Mouse (Mus musculus): ENCODE results near the gene Cadm1.

Cadm1 gene

DNA sequence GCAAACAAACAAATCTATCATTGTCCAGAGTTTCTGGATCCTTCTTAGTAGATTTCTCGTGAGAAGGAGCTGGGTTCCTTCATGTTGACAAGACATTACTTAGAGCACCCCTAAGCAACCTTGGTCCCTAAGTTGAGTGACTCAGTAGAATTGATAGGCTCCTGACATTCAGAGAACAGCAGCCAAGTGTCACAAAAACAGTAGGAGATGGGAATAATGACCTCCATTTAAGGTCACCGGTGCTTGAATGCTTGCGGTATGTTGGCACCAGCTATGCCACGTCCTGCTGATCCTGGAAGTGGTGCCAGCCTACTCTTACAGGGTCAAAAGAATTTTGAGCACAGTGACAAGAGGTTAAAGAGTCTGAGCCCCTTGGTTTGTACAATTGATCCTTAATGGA lies 139.2 kb downstream of the Cadm1 start:
- peak in 1 of 2 experiments; percentile 13 for DNase-seq (ENCODE audit: low spot score in 2 of 2)

DNA sequence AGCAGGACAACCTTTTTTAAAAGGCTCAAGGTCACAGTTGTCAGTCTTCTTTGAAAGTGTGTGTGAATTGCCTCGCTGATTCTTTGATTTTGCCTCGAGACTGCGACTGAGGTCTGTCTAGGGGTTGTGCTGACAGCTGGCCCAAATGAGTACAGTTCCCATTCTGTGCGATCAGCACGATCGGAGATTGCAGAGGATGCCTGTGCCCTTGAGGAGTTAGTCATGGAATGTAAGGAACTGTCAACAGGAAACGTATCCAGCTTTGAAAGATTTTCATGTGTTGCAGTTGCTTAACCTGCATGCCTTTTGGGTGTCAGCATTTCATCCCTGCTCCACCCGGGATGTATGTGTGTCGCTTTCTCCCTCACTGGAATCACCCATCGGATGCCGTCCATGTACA lies 141.6 kb downstream of the Cadm1 start:
- no peak for DNase-seq (ENCODE audit: low spot score in 2 of 2)

DNA sequence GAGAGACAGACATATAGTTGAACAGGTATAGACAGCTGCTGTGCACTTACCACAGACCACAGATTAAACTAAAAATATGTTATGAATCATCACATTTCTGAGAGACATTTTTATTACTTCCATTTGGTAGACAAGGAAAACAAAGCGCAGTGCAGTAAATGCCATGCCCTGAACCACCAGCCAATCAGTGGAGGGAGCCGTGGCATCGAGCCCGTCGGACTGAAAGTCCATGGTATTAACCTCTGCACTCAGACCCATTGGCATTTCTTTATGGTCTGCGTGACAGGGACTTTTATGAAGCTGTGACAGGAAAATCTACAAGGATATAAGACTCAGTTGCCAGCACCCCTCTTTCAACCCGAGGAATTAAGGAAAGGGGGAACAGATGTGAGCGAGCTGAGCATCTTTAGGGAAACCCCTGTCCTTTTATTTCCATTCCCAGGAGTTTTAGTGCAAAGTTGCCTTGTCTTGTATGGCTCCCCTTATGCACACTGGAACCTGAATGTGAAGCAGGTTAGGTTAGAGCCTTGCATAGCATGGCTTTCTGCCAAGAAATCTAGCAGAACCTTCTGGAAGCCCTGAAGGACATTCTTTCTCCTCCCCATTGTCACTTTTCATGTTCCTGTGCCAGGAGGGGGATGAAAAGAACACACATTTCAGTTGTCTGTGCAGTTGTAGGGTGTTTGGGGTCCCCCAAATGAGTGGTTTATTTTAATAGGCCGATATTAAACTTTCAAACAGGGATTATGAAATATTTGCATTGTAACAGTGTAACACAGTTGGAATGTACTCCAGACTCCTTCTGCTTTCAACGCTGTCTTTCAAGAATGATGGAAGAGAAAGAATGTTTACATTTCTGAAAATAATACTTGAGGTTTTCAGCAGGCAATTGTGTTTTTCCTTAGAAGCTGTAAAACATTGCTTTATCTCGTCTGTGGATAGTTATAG lies 145.1 kb downstream of the Cadm1 start:
- no peak for DNase-seq (ENCODE audit: low spot score in 2 of 2)

DNA sequence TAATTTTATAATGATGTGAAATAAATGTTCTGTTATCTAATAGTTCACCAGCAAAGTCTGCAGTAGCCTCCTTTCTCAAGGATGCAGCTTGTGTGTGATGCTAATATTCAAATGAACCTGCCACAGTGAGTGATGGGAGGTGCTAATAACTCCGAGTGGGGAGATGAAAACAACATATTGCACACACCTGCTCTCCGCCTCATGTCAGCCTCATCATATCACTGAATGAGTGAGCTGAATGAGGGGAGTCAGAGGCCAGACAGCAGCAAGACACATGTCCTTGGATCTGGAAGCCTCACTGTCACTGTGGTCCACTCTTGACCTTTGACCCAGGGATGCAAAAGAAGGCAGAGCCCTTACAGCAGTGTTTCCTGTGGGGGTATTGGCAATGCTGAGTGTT lies 156.9 kb downstream of the Cadm1 start:
- no peak for DNase-seq (ENCODE audit: low spot score in 2 of 2)

DNA sequence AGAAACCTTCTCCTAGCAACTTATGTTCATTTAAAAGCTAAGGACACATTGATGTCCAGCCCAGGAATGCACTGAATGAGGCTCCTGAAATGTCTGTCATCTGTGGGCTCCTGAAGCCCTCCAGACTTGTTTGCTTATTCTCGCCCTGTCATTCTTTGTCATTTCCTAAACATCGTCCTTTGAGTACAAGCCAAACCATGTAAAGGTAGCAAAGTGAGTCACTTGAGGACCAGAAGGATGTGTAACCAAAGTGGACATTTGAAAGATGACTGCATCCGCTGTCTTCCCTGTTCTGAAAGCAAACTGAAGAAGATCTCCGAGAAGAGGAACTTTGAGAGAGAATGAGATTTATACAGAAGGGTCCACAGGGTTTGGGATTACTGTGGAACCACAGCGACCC lies 157.6 kb downstream of the Cadm1 start:
- DNase-seq (ENCODE audit: low spot score in 2 of 2) = no peak

DNA sequence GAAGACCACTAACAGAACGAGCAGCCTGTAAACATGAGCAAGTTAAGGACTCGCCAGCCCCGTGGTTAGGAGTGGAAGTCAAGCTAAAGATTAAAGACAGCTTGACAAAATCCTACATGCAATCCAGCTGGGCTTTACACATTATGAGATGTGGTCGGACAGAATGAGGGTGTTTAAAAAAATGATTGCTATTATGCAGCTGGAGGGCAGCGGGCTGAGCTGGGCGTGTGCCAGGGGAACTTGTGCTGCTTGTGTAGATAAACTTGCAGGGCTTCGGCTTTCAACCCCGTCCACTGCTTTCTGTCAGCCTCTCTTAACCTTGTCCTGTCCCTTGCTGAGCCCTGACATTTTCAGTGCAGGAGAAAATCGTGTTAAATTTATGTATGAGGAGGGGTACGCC lies 158.3 kb downstream of the Cadm1 start:
- DNase-seq (ENCODE audit: low spot score in 2 of 2) = peak in 1 of 2 experiments; percentile 50

DNA sequence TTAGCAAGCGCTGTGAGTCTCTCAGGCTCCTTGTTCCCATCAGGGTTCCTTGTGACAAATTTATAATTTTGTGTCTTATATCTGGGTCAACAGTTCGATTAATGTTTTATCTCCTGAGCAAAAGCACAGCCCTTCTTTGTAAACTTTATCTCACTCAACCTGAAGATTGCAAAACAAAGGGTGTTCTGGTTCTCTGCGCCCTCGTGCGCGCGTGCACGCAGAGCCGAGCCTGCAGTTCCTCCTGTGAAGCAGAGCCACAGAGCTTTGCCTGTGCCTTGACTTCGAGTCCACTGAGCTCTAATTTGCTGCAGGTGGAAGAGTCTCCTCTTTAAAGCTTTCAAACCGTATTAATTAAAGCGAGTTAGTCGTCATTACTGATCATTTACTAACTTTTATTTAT lies 162.9 kb downstream of the Cadm1 start:
- no peak for DNase-seq (ENCODE audit: low spot score in 2 of 2)

DNA sequence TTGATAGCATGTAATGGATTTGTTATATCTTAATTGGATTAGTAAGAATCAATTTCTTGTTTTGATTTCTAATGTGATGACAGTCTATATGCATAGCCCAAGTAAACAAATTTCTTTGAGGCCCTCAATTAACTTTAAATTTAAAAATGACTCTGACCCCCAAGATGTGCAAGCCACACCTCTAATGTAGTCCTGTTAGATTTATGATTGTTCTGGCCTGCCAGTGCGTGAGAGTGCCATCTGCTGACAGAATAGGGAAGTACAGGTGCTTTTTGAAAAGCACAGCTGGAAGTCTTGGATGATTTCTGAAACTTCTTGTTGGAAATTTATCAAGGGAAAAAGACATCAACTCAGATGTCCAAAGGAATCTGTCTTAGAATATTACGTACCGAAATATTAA lies 169.1 kb downstream of the Cadm1 start:
- DNase-seq (ENCODE audit: low spot score in 2 of 2) = peak; percentile 60 to 76

DNA sequence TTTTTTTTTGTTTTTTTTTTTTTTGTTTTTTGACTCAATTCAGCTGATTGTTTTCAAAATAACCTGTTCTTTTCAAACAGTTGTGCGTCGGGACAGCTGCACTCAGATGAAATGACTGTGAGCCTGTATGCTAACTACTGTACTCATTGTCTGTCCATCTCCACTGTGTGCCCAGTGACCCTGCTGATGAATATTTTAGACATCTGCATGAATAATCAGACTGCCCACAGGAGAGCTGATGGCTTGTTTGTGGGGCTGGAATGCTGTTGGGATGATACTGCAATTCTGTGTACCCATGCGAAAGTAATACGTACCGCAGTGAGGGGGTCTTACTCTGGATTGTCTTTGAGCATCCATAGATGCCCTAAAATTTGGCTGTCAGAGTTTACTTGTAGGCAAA lies 170.0 kb downstream of the Cadm1 start:
- no peak for DNase-seq (ENCODE audit: low spot score in 2 of 2)

DNA sequence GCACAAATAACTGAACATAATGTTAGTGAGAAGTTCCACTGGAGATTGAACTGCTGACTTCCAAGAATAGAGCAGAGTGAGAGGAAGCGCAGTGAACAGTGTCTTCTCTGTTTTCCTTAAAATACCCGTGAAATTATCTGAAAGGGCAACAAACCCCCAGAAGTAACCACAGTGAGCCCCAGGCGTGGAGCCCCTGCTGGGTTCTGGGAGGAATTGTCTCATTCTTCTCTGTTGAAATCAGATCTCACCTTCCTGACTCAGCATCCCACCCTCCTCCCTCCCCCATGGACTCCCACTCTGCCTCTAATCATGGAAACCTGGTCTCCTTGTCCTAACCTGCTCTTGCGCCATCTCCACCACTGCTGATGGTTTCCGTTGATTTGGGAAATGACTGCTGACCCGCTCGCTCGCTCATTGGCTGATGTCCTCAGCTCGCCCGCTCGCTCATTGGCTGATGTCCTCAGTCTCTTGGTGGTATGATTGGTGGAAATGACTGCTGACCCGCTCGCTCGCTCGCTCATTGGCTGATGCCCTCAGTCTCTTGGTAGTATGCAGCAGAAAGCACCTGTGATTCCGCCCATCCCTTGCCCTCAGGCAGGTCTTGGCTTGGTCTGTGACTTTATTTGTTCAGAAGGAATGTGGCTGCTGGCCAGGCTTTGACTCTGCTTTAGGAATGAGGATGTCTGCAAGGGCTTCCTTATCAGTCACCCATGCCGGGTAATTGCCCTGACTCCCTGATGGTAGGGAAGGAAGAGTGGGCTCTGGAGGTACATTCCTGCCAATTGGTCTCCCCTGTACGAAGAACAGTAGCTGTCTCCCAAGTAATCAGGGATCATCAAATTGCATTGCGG lies 173.3 kb downstream of the Cadm1 start:
- DNase-seq (ENCODE audit: low spot score in 2 of 2) = no peak

DNA sequence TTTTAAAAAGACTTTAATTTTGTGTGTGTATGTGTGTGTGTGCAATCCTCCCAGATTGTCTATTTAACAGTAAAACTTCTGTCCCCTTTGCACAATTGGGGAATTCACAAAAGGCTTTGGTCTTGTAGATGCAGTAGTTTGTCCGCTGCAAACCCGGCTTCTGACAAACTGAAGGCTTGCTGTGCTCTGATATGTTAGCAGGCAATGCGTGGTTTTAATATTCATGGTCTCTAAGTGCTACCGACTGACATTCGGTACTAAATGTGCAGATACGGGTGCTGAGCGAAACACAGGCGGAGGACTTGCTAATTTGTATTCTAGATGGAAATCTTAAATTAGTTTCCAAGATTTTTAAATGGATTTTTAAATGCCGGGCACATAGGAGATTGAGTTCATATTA lies 176.4 kb downstream of the Cadm1 start:
- no peak for DNase-seq (ENCODE audit: low spot score in 2 of 2)

DNA sequence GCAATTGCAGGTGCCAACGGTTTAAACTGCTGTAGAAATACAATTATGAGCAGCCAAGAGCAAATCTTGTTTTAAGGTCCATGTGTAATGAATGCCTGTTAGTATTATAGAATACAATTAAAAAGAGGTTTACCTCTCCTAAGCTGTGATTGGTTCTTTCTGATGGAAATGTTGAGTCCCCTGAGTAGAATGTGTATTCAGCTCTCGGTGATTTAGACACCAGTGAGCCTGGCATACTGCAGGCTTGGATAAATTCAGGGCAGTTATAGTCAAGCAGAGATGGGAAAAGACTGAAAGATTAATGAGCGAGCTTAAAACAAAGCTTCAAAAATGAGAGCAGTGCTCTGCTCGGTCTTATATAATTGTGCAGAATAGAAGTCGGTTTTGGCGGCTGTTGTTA lies 177.4 kb downstream of the Cadm1 start:
- no peak for DNase-seq (ENCODE audit: low spot score in 2 of 2)

DNA sequence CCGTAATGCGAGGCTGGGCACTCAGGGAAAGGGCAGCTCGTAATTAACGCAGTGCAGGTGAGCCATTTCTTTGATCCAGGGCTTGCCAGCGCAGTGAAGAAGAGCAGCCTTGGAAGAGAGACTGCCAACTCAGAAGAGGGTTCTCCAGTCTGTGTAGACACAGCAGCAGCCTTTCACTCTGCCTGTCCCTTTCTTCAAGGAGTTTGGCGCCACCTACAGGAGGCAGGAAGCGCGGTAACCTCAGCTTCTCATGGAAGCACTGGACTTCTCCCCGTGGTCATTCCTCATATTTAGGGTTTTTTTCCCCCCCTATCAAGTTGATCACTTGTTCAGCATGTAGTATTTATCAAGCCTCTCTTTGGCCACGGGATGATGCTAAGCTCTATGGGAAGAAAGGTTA lies 178.3 kb downstream of the Cadm1 start:
- DNase-seq (ENCODE audit: low spot score in 2 of 2) = peak; percentile 88 to 89

DNA sequence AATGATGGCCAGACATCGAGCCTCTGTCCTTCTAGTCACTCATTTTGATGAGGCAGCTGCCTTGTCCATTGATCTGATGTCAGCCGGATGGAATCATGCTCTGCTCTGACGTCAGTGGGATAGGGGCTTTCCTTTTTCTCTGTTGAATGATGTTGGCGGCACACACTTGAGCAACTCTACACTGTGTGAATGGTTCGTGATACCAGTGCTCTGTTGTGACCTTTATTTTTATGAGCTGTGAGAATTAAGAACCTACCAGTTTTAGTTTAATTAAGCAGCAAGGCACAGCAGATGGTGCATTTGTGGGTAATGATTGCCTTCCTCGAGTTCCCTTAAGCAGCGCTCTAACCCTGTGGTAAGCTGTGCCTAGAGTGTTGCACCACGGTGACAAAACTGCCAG lies 181.0 kb downstream of the Cadm1 start:
- no peak for DNase-seq (ENCODE audit: low spot score in 2 of 2)

DNA sequence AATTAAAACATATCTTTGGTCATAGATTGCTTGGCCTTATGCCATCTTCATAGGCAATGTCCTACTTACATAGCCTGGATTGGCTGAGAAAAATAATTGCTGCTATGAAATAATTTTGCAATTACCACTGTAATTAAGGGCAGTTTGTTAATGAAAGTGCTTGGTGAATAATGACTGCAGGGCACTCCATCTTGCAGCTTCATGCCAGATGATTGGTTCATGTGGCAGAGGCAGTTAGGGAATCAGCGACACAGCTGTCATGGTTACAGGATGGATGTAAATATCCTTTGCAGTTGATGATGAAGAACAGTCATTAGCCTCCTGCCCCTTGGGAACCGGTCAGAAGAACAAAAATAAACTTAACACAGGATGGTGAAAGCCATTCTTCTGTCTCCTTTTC lies 184.6 kb downstream of the Cadm1 start:
- DNase-seq (ENCODE audit: low spot score in 2 of 2) = no peak

DNA sequence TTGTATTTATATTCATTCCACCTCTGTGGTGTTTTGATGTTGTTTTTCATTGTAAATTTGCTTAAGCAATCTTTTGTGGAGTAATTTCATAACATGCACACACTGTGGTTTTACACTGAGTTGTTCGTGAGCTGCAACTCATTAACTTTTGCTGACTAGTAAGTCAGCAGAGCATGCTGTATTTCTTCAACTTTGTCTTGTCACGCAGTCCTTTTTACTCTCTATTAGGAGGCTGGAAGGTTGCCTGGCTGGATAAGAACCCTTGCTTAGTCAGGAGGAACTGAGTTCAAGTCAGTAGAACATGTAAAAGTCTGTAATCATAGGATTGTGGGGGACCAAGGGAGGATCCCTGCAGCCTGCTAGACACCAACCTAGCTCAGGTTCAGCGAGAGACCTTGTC lies 185.4 kb downstream of the Cadm1 start:
- no peak for DNase-seq (ENCODE audit: low spot score in 2 of 2)

DNA sequence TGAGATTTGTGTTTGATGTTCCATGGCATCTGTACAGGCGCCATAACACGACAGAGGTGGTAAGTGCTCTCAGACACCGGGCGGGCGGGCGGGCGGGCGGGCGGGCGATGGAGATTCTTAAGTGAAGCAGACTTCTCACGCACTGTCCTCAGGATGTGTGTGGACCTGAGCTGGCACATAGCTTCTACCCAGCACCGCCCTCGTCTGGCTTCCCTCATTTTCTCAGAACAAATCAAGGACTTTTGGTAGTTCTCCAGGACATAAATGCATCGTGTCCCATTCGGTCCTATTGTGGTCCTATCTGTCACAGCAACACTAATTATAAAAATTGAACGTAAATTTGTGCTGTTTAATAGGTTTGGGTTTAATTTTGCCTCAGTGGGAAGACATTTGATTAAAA lies 186.9 kb downstream of the Cadm1 start:
- no peak for DNase-seq (ENCODE audit: low spot score in 2 of 2)

DNA sequence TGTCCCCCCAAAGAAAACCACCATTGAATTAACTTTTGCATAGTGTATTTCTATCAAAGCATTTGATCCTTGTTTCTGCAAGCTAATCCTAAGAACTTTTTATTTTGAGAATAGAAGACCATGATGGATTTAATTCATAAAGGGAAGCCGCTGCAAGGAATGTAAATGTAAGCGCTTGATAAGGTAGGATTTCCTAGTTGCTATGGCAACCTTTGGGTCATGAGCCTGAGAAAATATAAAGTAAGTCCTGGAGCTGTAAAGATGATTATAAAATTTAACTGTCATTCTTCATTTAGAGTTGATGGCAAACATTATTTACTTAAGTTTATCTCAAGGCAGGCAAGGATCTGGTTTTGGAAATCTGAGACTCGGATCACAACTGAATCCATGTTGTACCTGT lies 197.6 kb downstream of the Cadm1 start:
- no peak for DNase-seq (ENCODE audit: low spot score in 2 of 2)

DNA sequence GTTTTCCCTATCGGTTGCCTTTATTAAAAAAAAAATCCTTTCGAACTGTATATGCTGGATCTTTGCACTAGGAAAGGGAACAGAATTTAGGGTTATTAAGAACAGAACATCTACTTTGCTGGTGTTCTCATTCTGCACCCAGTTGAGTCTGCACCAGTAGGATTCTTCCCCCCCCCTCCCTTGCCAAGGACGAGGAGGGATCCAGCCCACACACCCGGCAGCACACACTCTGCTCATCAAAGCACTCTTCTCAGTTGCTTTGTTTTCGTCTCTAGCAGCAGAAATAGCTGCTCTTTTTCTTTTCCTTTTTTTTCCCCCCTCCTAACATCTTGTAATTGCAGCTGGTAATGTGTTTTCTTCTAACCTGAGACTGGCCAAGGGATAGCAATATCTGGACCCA lies 198.9 kb downstream of the Cadm1 start:
- DNase-seq (ENCODE audit: low spot score in 2 of 2) = peak; percentile 62 to 66

DNA sequence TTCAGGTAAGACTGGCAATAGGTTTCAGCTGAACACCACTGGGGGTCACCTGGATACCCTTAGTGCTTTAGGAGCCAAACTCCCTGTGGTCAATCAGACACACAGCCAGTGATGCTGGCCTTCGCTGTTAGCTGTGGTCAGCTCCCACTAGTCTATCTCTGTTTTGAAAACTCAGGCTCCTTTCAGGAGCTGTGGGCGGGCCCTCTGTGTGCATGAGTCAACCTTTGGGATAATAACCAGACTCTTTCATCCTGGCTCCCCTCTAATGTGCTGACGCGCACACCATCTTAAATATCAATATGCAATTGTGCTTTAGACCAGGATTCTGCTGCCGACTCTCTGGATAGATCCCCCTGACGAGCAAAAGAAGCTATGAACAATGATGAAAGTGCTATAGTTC lies 200.3 kb downstream of the Cadm1 start:
- no peak for DNase-seq (ENCODE audit: low spot score in 2 of 2)

DNA sequence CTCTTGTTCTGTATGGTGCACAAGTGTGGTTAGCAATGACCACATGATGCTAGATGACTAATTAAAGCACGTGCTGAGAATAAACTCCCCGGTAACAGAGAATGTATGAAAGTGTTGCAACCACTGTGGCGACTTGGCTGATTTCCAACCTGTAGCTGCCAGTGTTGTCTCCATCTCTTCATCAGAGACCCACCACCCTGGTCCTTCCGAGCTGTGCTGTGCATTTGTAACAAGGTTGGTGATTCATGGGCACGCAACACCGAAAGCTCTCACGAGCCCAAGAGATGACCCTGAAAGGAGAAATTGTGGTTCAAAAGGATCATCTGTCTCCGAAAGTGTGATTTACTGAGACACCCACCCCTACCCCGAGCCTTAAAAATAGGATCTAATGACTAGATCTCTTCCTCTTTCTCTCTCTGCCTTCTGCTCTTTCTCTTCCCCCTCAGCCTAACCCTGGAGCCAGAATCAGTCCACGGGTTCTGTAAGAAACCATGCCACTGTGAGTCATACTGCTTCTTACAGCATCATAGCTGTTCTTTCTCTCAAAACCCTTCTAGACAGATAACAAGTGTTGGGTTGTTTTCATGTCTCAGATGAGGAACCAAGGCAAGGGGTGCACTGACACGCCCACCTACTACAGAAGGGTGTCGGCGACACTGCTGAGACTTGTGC lies 203.9 kb downstream of the Cadm1 start:
- peak; percentile 48 to 60 for DNase-seq (ENCODE audit: low spot score in 2 of 2)

DNA sequence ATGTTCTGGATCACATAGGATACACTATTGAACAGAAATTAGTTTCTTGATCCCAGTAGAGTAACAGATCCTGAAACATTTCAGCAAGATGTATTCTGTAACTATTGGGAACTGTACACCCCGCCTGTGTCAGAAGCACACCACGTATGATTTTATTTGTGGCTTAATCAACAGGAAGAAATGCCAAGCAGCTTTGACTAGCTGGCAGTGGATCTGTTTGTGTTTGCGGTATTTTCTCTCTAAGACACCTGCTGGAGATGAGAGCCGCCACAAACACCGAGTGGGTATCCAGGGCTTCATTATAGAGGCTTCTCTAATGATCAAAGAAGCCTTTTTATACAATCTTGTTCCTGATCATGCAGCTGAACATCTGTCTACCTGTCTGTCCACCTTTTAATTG lies 204.9 kb downstream of the Cadm1 start:
- DNase-seq (ENCODE audit: low spot score in 2 of 2) = no peak

Measured in right cerebral cortex, postnatal 10 days (tissue).